Mouse (Mus musculus): Measurements from ENCODE around the gene Scimp.
A peak's percentile ranks its signal among the peaks of the same experiment; 100 is the strongest.

The Scimp gene

DNA sequence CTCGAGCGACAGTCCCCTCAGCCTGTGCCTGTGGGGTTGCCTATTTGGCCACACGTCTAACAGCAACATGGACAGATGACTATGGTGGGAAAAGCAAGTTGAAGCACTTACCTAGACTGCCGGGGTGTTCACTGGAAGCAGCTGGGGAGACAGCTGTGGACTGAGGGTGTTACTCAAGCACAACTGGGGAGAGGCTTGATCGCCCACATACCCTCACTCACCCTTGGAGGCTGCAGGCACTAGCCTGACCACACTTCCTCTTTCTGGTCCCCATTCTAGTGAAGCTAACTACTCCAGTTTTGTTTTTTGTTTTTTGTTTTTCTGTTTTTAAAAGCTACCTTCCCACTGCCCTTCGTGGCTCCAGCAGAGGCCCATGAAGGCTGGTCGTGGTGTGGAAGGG is at the start of gene Scimp:
Gene Scimp, minus strand, starts transcription at position 222 of the 400 bp plus-strand sequence.
- DNase-seq (ENCODE audit: low spot score): no peak

DNA sequence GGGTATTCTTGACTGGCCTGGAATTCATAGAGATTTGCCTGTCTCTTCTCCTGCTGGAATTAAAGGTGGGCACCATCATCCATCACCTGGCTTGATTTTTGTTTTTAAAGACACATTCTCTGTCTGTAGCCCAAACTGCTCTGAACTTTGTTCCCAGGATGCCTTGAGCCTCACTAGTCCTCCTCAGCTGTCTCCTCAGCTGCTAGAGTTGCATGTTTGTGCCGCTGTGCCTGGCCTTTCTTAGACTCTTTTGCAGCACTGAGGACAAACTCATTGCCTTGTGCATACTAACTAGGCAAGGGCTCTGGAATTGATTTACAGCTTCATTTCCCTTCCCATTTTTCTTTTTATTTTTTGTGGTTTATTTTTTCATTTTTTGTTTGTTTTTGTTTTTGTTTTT is 48.0 kb upstream of the Scimp start:
- DNase-seq (ENCODE audit: low spot score): no peak

DNA sequence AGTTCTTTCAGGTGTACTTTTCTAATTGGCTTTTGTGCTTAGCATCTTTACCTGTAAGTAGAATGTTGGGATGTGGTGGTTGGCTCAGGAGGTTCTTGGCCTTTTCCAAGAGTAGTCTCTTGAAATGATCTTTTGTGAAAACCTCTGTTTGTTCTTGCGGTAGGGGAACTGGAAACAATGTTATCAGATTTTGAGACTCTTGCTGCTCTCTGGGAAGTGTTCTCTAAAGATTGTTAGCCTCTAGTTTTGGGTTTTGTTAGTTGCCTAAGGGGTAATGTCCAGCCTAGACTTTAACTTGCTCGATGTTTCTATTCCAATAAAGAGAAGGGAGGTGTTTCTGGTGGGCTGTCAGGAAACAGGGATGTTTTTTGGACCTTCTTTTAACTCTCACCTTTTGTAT is 33.6 kb upstream of the Scimp start:
- DNase-seq (ENCODE audit: low spot score): no peak

DNA sequence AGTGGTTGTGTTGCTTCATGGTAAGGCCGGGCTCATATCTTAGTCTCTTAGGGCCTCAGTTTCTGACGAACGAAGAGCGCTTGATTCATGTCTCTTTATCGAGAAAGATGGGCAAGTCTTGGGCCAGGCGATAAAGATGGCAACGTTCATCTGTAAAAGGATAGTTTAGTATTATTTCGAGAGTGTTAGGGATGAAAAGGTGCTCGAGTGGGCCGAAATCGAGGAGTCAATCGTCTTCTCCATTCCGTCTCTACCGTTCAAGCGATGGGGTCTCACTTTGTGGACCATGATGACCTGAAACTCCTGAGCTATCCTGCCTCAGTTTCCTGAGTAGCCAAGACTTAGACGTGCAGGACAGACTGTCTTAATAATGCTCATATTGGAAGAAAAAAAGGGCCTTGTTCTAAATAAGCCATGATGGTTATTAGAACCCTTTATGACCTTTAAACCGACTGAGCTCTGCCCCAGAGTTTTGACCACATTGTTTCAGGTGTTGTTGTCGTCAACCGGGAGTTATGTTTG is 33.1 kb upstream of the Scimp start:
- no peak for DNase-seq (ENCODE audit: low spot score)

DNA sequence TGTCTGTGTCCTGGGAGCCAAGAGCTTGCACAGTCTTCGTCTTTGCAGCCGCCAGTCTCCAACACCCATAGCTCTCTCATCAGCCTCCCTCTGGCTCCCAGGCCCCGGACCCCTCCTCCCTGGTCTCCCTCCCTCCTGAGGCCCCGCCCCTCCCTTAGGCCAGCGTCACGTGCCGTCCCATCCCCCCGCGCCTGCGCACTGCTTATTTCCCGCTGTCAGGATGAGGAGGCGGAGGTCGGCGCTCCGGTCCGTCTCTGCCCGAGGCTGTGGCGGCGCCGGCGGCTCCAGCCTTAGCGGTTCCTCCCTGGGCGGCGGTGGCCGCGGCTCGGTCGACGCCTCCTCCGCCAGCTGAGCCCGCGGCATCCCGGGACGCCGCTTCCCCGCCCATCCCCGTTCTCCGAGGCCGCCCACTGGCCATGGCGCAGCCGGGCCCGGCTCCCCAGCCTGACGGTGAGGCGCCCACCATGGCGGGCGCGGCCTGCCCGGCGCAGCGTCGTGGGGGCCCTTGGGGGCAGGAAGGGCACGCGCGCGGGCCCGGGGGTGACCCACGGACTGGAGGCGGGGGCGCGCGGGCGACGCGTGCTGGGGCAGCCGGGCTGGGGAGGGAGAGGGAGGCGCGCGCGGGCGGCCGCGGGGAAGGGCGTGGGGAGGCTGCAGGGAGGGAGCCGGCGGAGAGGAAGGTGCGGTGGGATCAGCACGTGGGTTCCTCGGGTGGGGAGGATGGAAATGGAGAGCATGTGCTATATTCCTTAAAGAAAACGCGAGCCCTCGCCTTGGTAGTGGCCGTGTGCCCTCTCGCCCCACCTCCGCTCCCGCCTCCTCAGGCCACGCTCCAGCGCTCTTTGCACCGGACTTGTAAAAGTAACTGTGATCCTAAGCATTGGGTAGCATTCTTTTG is 32.4 kb upstream of the Scimp start, which contains the start of gene Rabep1:
Gene Rabep1, plus strand, starts transcription at position 220 of the 898 bp plus-strand sequence.
- DNase-seq (ENCODE audit: low spot score): peak; percentile 93

DNA sequence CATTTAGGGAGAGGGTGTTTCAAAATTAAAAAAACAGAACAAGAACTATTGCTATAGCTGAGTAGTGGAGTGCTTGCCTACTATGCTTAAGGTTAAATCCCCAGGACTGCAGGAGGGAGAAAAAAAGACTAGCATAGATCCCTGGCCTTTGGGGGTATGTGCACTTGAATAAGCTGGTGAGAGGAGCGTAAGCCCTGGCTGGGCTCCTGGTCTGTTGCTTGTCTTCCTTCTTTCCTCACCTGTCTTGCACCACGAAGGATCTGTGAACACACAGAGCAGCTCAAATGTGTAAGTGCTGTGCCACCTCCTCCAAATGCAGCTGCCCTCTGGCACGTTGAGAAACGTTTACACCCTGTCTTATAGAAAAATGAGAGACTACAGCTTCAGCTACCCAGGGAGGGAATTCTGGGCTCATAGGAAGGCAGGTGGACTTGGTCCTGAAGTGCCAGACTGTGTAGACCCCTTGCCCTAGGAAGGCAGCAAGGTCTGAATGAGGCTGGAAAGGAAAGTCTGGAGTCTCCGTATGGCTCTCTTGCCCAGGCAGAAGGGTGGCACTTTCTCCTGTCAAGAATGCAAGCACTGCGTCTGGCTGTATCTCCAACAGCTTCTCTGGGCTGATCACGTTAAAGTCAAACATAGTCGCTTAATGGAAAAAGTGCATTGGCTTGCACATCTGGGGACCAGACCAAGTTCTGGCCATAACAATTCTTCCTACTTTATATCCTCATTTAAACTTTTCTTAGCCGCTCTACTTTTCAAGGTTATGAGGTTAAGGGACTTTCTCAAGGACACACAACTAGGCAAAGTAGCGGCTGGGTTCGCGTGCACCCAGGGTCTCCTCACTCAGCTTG is 31.5 kb upstream of the Scimp start:
- DNase-seq (ENCODE audit: low spot score): no peak

DNA sequence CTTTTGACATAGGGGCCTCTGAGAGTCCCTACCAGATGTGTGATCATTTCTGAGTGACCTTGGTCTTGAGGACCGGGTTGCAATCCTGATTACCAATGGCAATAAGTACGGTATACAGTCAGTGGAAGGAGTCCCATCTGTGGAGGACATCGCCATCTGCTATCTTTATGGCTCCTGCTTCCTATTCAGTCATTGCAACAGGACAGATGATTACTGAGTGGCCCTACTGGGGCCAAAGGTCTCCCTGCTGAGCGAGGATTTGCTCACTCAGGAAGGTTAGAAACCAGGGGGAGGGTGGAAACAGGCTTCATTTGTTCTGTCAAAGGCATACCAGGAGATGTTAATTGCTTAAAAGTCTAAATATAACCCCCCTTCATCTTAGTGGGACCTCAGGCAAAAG is 30.6 kb upstream of the Scimp start:
- DNase-seq (ENCODE audit: low spot score): no peak

DNA sequence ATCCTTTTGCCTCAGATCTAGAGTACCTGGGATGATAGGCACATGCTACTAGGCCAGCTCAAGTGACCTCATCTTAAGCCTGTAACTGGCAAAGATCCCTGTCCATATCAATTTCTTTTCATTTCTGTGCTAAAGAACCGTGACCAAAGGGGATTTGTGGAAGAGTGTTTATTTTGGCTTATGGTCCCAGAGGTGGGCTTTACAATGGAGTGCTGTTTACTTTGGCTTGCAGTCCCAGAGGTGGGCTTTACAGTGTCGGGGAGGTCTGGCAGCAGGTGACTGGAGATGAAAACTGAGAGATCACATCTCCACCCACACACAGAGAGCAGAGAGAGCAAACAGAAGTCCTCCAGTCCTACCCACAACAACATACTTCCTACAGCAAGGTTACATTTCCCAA is 26.2 kb upstream of the Scimp start:
- DNase-seq (ENCODE audit: low spot score): no peak

DNA sequence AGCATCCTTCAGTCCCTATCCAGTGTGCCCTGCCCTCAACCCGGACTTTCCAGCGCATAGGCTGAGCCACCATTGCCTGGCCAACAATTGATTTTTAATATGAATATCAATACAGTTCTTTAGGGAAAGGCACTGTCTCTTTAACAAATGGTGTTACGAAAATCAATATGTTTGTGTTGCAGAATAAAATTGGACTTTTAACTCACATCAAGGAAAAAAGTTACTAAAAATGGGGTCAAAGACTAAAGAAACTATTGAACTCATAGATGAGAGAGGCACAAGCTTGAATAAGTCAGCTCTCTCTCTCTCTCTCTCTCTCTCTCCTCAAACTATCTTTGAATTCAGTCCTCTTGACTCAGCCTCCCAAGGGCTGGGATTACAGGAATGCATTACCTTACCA is 24.6 kb upstream of the Scimp start:
- no peak for DNase-seq (ENCODE audit: low spot score)

DNA sequence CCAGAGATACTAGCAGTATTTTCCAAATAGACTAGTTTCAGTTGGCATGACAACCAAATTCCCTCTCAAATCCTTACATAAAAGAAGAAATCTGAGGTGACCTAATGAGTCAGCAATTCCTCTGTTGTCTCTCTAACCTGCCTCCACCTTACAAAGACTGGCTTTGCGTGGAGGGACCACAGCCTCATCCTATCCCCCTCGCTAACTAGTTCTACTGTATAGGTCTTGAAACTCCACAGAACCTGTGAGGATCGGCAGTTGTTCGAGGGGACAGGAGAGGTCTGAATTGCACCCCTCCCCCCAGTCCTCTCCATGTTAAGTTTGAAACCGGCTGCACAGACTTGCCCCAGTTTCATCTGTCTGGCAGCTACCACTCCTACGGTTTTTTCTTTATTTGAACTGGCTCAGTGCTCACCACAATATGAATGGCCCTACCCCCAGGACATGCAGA is 23.0 kb upstream of the Scimp start:
- no peak for DNase-seq (ENCODE audit: low spot score)

DNA sequence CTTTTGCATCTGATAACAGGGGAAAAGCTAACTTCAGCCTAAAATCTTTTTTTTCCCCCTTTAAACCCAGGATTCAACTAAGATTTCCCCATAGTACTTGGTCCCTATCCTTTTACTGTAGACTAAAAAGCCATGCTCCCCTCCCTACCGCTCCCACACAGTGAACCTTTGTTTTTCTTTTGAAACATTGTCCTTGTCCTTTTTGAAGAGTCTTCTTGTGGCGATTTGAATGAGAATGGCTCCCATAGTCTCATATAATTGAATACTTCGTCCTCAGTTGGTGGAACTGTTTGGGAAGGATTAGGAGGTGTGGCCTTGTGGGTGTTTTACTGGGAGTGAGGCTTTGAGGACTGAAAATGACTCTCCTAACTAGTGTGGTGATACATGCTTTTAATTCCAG is 21.4 kb upstream of the Scimp start:
- DNase-seq (ENCODE audit: low spot score): no peak

DNA sequence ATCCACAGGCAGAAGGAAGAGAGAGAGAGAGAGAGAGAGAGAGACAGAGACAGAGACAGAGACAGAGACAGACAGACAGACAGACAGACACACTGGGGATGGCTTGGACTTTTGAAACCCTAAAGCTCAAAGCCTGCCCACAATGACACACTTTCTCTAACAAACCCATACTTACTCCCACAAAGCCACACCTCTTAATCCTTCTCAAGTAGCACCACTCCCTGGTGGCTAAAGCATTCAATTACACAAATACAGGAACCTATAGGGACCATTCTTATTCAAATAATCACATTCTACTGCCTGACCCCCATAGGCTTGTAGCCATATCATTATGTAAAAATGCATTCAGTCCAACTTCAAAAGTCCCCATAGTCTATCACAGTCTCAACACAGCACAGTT is 21.0 kb upstream of the Scimp start:
- DNase-seq (ENCODE audit: low spot score): no peak

DNA sequence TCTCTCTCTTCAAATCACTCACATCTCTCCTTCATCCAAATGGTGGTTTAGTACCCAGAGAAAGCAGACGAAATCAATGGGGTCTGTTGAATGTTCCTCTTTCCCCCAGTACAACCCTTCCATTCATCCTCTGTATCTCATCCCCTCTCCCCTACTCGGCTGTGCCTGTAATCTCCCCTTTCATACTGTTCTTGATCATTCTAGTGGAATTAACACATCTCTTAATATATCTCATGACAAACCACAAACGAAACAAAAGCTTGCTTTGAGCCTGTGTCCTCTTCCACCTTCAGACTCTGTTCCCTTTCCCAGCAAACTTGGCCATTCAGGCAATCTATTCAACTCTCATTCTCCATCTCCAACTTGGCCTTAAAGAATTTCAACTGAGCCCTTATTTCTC is 18.8 kb upstream of the Scimp start:
- no peak for DNase-seq (ENCODE audit: low spot score)

DNA sequence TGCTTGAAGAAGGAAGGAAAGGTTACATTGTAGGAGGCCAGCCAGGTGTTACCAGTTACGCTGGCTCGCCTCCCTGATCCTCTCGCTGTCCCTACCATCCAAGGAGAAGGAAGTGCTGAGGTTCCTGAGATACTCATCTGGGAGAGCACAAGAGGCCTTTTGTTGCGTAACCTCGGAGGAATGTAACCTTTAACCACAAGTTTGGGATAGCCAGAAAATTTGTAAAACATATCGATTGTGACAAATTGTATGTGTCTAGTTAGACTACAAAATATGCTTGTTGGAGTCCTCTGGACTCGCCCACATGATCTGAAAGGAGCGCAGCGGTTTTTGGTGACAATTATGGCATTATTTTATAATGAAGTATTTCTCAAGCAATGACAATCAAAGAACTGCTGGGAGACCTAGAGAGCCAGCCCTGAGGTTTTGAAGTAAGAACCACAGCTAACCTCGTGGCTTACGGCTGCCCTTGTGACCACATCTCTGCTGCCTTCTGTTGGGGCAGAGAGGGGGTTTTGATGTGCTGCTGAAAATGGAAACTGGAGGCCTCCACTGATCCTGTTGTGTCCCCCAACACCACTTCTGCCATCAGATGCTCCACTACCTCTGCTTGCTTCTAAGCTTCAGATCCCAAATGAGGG is 16.7 kb upstream of the Scimp start:
- no peak for DNase-seq (ENCODE audit: low spot score)

DNA sequence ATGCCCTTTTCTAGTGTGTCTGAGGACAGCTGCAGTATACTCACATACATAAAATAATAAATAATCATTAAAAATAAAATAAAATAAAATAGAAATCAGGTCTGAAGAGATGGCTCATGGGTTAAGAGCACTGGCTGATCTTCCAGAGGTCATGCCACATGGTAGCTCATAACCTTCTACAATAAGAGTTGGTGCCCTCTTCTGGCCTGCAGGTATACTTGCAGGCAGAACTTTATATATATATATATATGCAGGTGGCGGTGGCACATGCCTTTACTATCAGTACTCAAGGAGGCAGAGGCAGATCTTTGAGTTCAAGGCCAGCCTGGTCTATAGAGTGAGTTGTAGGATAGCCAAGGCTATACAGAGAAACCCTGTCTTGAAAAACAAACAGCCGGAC is 13.8 kb upstream of the Scimp start:
- no peak for DNase-seq (ENCODE audit: low spot score)

DNA sequence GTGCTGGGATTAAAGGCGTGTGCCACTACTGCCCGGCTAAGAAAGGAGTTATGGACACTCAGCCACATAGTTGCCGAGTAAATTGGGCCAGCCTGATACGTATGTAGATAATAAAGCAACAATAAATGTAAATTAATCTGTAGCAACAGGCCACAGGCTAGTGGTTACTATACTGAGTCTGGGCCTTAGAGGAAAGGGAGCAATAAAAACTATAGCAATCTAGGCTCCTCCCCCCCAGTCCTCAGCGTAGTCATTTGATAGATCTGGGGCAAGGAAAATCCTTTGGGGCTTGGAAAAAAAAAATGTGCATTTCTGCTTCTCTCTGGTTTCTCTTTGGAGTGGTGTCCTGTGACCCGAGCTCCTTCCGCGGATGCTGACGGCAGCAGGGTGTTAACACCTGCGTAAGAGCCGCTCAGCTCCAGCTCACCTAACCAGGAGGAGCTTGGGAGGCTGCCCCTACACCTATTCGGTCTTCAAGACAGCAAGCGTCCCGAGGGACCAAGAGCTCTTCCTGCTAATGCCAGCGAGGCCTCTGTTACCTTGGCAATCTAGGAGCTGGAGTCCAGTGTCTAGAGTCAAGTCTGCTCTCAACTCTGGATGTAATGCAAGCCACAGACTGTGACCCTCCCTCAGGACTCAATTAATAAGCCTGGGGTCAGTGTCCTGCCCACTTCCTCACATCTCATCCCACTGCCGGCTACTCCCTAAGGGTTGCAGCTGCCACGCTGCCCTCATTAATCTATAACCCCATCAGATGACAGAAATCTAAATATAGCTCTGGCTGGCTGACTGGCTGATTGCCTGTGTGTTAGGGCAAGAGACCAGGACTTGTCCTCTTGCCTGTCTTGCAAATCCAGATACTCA is 9.6 kb upstream of the Scimp start:
- no peak for DNase-seq (ENCODE audit: low spot score)

DNA sequence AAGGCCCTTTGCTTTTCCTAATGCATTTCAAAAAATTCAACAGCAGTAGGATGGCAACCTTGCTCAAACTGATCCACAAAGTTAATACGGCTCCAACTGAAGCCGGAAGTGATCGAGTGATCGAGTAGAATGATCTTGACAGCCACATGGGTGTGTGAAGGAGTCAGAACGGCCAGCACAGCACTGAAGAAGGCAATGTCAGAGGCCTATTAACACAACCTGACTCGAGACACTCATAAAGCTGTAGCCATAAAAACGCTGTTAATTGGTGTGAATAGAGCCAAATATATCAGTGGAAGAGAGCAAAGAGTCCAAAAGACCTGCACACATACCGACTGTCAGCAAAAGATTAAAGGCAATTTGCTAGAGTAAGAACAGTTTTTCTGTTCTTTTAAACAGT is 7.7 kb upstream of the Scimp start:
- no peak for DNase-seq (ENCODE audit: low spot score)

DNA sequence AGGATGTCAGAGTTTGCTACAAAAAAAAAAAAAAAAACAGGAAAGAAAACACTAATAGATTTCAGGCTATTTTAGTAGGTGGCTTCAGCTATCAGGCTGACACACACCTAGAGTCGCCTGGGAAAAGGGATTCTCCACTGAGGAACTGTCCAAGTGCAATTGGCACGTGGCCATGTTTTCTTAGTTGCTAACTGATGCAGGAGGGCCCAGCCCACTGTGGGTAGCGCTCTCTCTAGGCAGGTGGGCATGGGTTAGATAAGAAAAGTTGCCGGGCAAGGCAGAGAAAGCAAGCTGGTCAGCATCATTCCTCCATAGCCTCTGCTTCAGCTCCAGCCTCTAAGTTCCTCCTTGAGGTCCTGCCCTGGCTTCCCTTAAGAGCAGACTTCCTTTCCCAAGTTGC is 4.4 kb upstream of the Scimp start:
- no peak for DNase-seq (ENCODE audit: low spot score)

DNA sequence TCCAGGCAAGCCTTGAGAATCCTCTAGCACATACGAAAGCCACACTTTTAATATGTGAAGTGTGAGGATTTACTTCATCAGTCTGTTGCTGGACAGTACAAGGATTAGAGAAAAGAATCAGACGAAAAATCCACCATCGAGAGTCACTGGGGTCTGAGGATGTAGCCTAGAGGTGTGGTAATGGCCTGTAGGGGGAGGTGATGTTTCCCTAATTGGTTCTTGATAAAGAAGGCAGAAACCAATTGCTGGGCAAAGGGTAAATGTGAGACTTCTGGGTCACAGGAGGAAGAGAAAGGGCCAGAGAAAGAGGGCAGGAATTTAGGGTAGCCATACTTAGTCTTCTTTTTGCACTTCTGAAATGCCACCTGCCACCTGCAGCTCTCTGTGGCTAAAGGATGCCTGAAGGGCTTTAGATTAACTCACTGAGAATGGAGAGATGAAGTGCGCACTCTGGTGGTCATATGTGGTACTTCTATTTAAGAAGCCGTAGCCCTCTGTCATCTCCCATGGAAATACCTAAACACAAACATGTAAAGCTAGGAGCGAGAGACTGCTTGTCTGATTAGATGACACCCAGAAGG is 3.2 kb upstream of the Scimp start:
- DNase-seq (ENCODE audit: low spot score): peak; percentile 74

DNA sequence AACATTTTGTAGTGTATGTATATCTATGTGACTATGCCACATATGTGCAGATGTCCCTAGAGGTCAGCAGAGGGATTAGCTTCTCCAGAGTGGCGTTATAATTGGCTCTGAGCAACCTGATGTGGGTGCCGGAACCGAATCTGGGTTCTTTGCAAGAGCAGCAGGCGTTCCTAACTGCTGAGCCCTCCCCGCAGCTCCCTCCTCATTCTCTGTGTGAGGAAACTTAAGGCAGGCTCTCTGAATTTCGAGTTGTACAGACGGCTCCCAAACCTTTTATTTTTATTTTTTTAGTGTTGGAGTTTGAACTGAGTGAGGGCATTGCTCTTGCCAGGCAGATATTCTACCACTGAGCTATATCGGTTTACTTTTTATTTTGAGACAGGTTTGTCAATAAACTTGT is 2.7 kb upstream of the Scimp start:
- no peak for DNase-seq (ENCODE audit: low spot score)
